Mouse (Mus musculus): ENCODE results near the gene Fsip1. TPM values are rescaled to one million over a fixed set of nuclear protein-coding genes. Genes with fewer than 3 reads are reported as not detected.

Gene Fsip1
- total and polyA plus RNA-seq, 2 experiments from 2014 or later: 0.58 to 3.7 TPM

GRCm38 (mm10) chr2:118123743-118124142, 133.0 kb downstream of the Fsip1 start:
- 87% methylated on average over 9 of the region's 9 CpGs for WGBS
- ATAC-seq (no peak), DNase-seq (ENCODE audit: low spot score) (no peak)
- TF ChIP-seq CTCF (IDR thresholded peaks at IDR 0.05; ENCODE audit: low read depth): no peak
- H3K4me2 ChIP-seq (ENCODE audit: low read depth, low read length): no peak overlapping the region
- no peaks in the 10 kb centered on the region for H3K4me1 ChIP-seq (ENCODE audit: insufficient read depth, low read length)
- H3K9ac ChIP-seq (replicated peaks; ENCODE audit: low read length): no peak overlapping the region
- H3K9me3 ChIP-seq (ENCODE audit: low read length): no peaks in the 10 kb centered on the region
- 0 out of 2 replicates have a peak, but pooled peaks cover 4% of the 10 kb centered on the region for H3K36me3 ChIP-seq (ENCODE audit: insufficient read depth, low read length)
- no peaks in the 10 kb centered on the region for H3K27me3 ChIP-seq (ENCODE audit: insufficient read depth, low read length)
- H3K27ac ChIP-seq: no peak overlapping the region
- H3K4me3 ChIP-seq (ENCODE audit: low read length): no peak overlapping the region

- DNase-seq (ENCODE audit: low spot score) (no peak), ATAC-seq (no peak)
- Histone ChIP-seq H3K27me3 (ENCODE audit: insufficient read depth, low read length) (no peaks in the 10 kb centered on the region), H3K9me3 (ENCODE audit: low read length) (no peaks in the 10 kb centered on the region), H3K9ac (replicated peaks; ENCODE audit: low read length) (no peak overlapping the region), H3K4me1 (ENCODE audit: insufficient read depth, low read length) (no peaks in the 10 kb centered on the region), H3K4me3 (ENCODE audit: low read length) (no peak overlapping the region), H3K4me2 (ENCODE audit: low read depth, low read length) (no peak overlapping the region), H3K27ac (no peak overlapping the region), H3K36me3 (ENCODE audit: insufficient read depth, low read length) (0 out of 2 replicates have a peak, but pooled peaks cover 4% of the 10 kb centered on the region)
- WGBS: 93% methylated on average over 6 of the region's 6 CpGs
- TF ChIP-seq CTCF (IDR thresholded peaks at IDR 0.05; ENCODE audit: low read depth): no peak
Observed at GRCm38 (mm10) chr2:118122291-118122690, 134.5 kb downstream of the Fsip1 start.

GRCm38 (mm10) chr2:118120751-118121150, 136.0 kb downstream of the Fsip1 start:
- Histone ChIP-seq H3K4me3 (ENCODE audit: low read length) (no peak overlapping the region), H3K9ac (replicated peaks; ENCODE audit: low read length) (no peak overlapping the region), H3K4me2 (ENCODE audit: low read depth, low read length) (no peak overlapping the region), H3K27me3 (ENCODE audit: insufficient read depth, low read length) (no peaks in the 10 kb centered on the region), H3K9me3 (ENCODE audit: low read length) (no peaks in the 10 kb centered on the region), H3K4me1 (ENCODE audit: insufficient read depth, low read length) (no peaks in the 10 kb centered on the region), H3K36me3 (ENCODE audit: insufficient read depth, low read length) (0 out of 2 replicates have a peak, but pooled peaks cover 4% of the 10 kb centered on the region), H3K27ac (no peak overlapping the region)
- TF ChIP-seq CTCF (IDR thresholded peaks at IDR 0.05; ENCODE audit: low read depth): no peak
- WGBS: 93% methylated on average over 7 of the region's 7 CpGs
- ATAC-seq (no peak), DNase-seq (ENCODE audit: low spot score) (no peak)

GRCm38 (mm10) chr2:118120095-118120494, 136.7 kb downstream of the Fsip1 start:
- Histone ChIP-seq H3K4me1 (ENCODE audit: insufficient read depth, low read length) (no peaks in the 10 kb centered on the region; the same call in 1 of the 2 replicates), H3K27ac (no peak overlapping the region), H3K9me3 (ENCODE audit: low read length) (no peaks in the 10 kb centered on the region), H3K27me3 (ENCODE audit: insufficient read depth, low read length) (no peaks in the 10 kb centered on the region), H3K4me3 (ENCODE audit: low read length) (no peak overlapping the region), H3K36me3 (ENCODE audit: insufficient read depth, low read length) (0 out of 2 replicates have a peak, but pooled peaks cover 4% of the 10 kb centered on the region), H3K4me2 (ENCODE audit: low read depth, low read length) (no peak overlapping the region), H3K9ac (replicated peaks; ENCODE audit: low read length) (no peak overlapping the region)
- DNase-seq (ENCODE audit: low spot score): no peak
- 93% methylated on average over 11 of the region's 11 CpGs for WGBS
- no peak for TF ChIP-seq CTCF (IDR thresholded peaks at IDR 0.05; ENCODE audit: low read depth)
- no peak for ATAC-seq

- DNase-seq (ENCODE audit: low spot score) (no peak), ATAC-seq (no peak)
- WGBS: 96% methylated on average over 12 of the region's 12 CpGs
- no peak overlapping the region for H3K9ac ChIP-seq (replicated peaks; ENCODE audit: low read length)
- no peak overlapping the region for H3K4me3 ChIP-seq (ENCODE audit: low read length)
- no peaks in the 10 kb centered on the region for H3K27me3 ChIP-seq (ENCODE audit: insufficient read depth, low read length)
- no peak for TF ChIP-seq CTCF (IDR thresholded peaks at IDR 0.05; ENCODE audit: low read depth)
- no peaks in the 10 kb centered on the region; the same call in 1 of the 2 replicates for H3K4me1 ChIP-seq (ENCODE audit: insufficient read depth, low read length)
- no peak overlapping the region for H3K4me2 ChIP-seq (ENCODE audit: low read depth, low read length)
- 0 out of 2 replicates have a peak, but pooled peaks cover 4% of the 10 kb centered on the region for H3K36me3 ChIP-seq (ENCODE audit: insufficient read depth, low read length)
- no peak overlapping the region for H3K27ac ChIP-seq
- H3K9me3 ChIP-seq (ENCODE audit: low read length): no peaks in the 10 kb centered on the region
Observed at GRCm38 (mm10) chr2:118119684-118120083, 137.1 kb downstream of the Fsip1 start.

GRCm38 (mm10) chr2:118118515-118118914, 138.3 kb downstream of the Fsip1 start:
- Histone ChIP-seq H3K4me1 (ENCODE audit: insufficient read depth, low read length) (no peaks in the 10 kb centered on the region; the same call in 1 of the 2 replicates), H3K27me3 (ENCODE audit: insufficient read depth, low read length) (no peaks in the 10 kb centered on the region), H3K9ac (replicated peaks; ENCODE audit: low read length) (no peak overlapping the region), H3K36me3 (ENCODE audit: insufficient read depth, low read length) (0 out of 2 replicates have a peak, but pooled peaks cover 3% of the 10 kb centered on the region), H3K9me3 (ENCODE audit: low read length) (no peaks in the 10 kb centered on the region), H3K27ac (no peak overlapping the region), H3K4me2 (ENCODE audit: low read depth, low read length) (no peak overlapping the region), H3K4me3 (ENCODE audit: low read length) (no peak overlapping the region)
- no peak for TF ChIP-seq CTCF (IDR thresholded peaks at IDR 0.05; ENCODE audit: low read depth)
- DNase-seq (ENCODE audit: low spot score): no peak
- WGBS: 91% methylated on average over 7 of the region's 7 CpGs
- ATAC-seq: no peak

- 0 out of 2 replicates have a peak, but pooled peaks cover 1% of the 10 kb centered on the region for H3K27me3 ChIP-seq (ENCODE audit: insufficient read depth, low read length)
- no peak for TF ChIP-seq CTCF (IDR thresholded peaks at IDR 0.05; ENCODE audit: low read depth)
- H3K4me3 ChIP-seq (ENCODE audit: low read length): no peak overlapping the region
- no peak overlapping the region for H3K4me2 ChIP-seq (ENCODE audit: low read depth, low read length)
- no peak overlapping the region for H3K27ac ChIP-seq
- DNase-seq (ENCODE audit: low spot score) (no peak), ATAC-seq (no peak)
- WGBS: 90% methylated on average over 6 of the region's 6 CpGs
- no peaks in the 10 kb centered on the region; the same call in 1 of the 2 replicates for H3K4me1 ChIP-seq (ENCODE audit: insufficient read depth, low read length)
- H3K9me3 ChIP-seq (ENCODE audit: low read length): no peaks in the 10 kb centered on the region
- no peaks in the 10 kb centered on the region for H3K36me3 ChIP-seq (ENCODE audit: insufficient read depth, low read length)
- H3K9ac ChIP-seq (replicated peaks; ENCODE audit: low read length): no peak overlapping the region
Observed at GRCm38 (mm10) chr2:118118045-118118444, 138.7 kb downstream of the Fsip1 start.
